Mouse (Mus musculus) heart, embryonic 11.5 days (tissue): ENCODE results near the gene Arid5b. TPM values are rescaled to one million over a fixed set of nuclear protein-coding genes. Genes with fewer than 3 reads are reported as not detected.

Source experiments
- ATAC-seq: fragments of 200-750 bp; cut with Nextera tagmentation; replicated peaks from 2 replicates; pipeline ENCODE4 v1.8.0; 2017; ENCODE audit warnings: moderate library complexity; ENCODE audit not compliant: insufficient number of reproducible peaks, low FRiP score, low TSS enrichment
- H3K27ac ChIP-seq: fragments of 300-500 bp; sonication (generic); 2 replicates; pipeline ENCODE4 v1.5.1; 2014; ENCODE audit warnings: mild to moderate bottlenecking, low read depth, low read length
- H3K27me3 ChIP-seq: fragments of 300-500 bp; sonication (generic); 2 replicates; pipeline ENCODE4 v1.6.1; 2014; ENCODE audit warnings: mild to moderate bottlenecking, low read length, mixed read lengths; ENCODE audit not compliant: control insufficient read depth, insufficient read depth
- H3K36me3 ChIP-seq: fragments of 300-500 bp; sonication (generic); 2 replicates; pipeline ENCODE4 v1.6.1; 2014; ENCODE audit warnings: mild to moderate bottlenecking, low read length, moderate library complexity, mixed read lengths; ENCODE audit not compliant: control insufficient read depth, insufficient read depth
- H3K4me1 ChIP-seq: fragments of 300-500 bp; sonication (generic); 2 replicates; pipeline ENCODE4 v1.6.1; 2014; ENCODE audit warnings: low read length; ENCODE audit not compliant: control insufficient read depth, insufficient read depth
- H3K4me2 ChIP-seq: fragments of 300-500 bp; sonication (generic); 2 replicates; pipeline ENCODE4 v1.6.1; 2014; ENCODE audit warnings: mild to moderate bottlenecking, moderate library complexity
- H3K4me3 ChIP-seq: fragments of 300-500 bp; sonication (generic); 2 replicates; pipeline ENCODE4 v1.5.1; 2014; ENCODE audit warnings: low read depth, low read length
- H3K9ac ChIP-seq: fragments of 300-500 bp; sonication (generic); 2 replicates; pipeline ENCODE4 v1.6.1; 2014; ENCODE audit warnings: mild to moderate bottlenecking, low read depth, low read length, moderate library complexity
- H3K9me3 ChIP-seq: fragments of 300-500 bp; sonication (generic); replicated peaks from 2 replicates; pipeline ENCODE4 v1.6.1; 2016; ENCODE audit warnings: low read length; ENCODE audit not compliant: control insufficient read depth
- WGBS: fragments of 180-500 bp; shearing (Covaris S2); extraction: QIAGEN DNeasy Blood & Tissue Kit; methylation state at CpG from one replicate; pipeline ENCODE4 v1.1.7; 2014; ENCODE audit not compliant: insufficient replicate concordance; 5-methylcytosine and 5-hydroxymethylcytosine counted together
- polyA plus RNA-seq: library from polyadenylated mRNA; unstranded; fragments of >200 nt; fragmentation: Nextera tagmentation; extraction: Ambion mirVana; gene quantifications from 2 replicates; pipeline ENCODE4 v1.2.1, GENCODE M21; 2014

Gene Arid5b
- polyA plus RNA-seq, 1 experiment from 2014 or later, result 21.1 TPM

DNA sequence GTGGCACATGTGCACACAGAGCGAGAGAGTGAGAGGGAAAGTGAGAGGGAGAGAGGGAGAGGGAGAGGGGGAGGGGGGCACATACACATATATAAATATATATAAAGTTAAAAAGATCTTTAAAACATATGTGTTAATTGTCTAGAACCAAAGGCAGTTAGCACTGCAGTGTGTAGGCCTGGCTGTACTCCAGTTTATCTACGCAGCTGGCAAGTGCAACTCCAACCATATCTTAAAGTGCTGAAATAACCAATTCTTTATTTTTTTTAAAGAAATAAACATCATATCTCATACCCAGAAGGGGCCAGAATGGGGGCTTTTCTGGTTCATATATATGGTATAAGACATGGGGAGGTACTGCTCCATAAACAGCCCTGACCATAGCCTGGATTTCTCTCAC, 114.4 kb downstream of the Arid5b start:
- H3K4me3 ChIP-seq, result no peak overlapping the region
- WGBS, result 88% methylated on average over 2 of the region's 2 CpGs
- H3K27me3 ChIP-seq, result no peaks in the 10 kb centered on the region
- peaks cover 25% of the 10 kb centered on the region for H3K4me1 ChIP-seq
- H3K9ac ChIP-seq, result no peak overlapping the region
- no peak for ATAC-seq
- no peak overlapping the region for H3K27ac ChIP-seq
- no peaks in the 10 kb centered on the region for H3K9me3 ChIP-seq
- H3K36me3 ChIP-seq, result no peaks in the 10 kb centered on the region
- H3K4me2 ChIP-seq, result no peak overlapping the region

DNA sequence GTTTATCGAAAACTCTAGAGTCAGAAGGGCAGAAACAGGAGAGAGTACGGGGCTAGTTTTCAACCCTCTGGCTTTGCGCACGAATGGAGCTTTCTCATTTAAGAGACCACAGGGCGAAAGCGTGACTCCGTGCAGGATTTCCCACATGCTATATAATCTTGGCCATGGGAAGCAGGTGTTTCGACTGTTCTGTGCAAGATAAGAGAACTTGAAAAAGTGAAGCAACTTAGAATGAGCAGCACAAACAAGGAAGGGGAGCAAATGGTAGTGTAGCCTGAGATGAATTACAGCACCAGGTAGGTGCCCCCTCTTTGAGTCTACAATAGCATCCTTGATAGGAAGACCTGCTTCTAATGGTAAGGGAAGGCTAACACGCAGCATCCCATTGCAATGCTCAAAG, 118.8 kb downstream of the Arid5b start:
- Histone ChIP-seq H3K27me3 (no peaks in the 10 kb centered on the region), H3K4me1 (peaks cover 10% of the 10 kb centered on the region; the same call in 1 of the 2 replicates), H3K9ac (no peak overlapping the region), H3K27ac (no peak overlapping the region), H3K9me3 (no peaks in the 10 kb centered on the region), H3K4me3 (no peak overlapping the region), H3K36me3 (no peaks in the 10 kb centered on the region), H3K4me2 (no peak overlapping the region)
- 82% methylated on average over 9 of the region's 9 CpGs for WGBS
- no peak for ATAC-seq

DNA sequence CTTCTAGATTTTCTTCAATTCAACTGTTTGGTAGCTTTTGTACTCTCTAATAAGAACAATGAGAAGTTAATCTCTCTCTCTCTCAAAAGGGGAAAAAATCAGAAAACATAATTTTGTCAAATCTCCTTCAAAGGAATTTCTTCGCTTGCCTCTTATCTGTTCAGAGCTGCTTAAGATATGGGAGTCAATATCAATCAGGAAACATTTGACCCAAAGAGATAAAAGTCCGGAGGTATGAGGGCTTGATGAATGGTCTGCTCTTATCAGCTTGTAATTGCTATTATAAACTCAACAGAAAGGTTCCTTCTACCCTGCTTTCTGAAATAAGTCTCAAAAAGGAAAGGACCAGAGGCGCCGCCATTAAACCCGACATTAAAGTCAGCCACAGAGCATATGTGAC, 120.0 kb downstream of the Arid5b start:
- 26% methylated on average over 5 of the region's 5 CpGs for WGBS
- Histone ChIP-seq H3K9ac (no peak overlapping the region), H3K4me3 (no peak overlapping the region), H3K4me1 (peaks cover 10% of the 10 kb centered on the region; the same call in 1 of the 2 replicates), H3K27ac (peak overlapping the region; percentile 22; the same call in 1 of the 2 replicates), H3K9me3 (no peaks in the 10 kb centered on the region), H3K27me3 (no peaks in the 10 kb centered on the region), H3K4me2 (no peak overlapping the region), H3K36me3 (no peaks in the 10 kb centered on the region)
- no peak for ATAC-seq

DNA sequence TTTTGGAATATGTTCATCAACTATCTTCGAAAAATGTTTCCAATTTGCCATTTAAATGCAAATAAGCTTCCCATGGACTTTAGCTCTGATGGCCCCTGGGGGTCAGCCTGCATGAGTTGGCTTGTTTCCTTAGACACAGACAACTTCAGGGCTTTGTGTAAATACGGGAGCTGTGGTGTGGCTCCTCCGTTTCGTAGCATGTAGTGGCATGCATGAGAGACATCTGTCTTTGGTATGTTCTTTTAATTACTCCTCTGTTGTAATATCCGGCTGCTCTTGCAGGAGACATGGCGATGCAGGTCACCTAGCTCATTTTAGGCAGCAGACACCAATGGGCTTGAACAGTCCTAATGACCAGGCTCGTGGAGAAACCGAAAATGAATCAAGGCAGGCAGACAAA, 121.0 kb downstream of the Arid5b start:
- Histone ChIP-seq H3K4me2 (no peak overlapping the region), H3K4me1 (peaks cover 10% of the 10 kb centered on the region; the same call in 1 of the 2 replicates), H3K27ac (no peak overlapping the region), H3K27me3 (no peaks in the 10 kb centered on the region), H3K9me3 (no peaks in the 10 kb centered on the region), H3K4me3 (no peak overlapping the region), H3K36me3 (no peaks in the 10 kb centered on the region), H3K9ac (no peak overlapping the region)
- whole genome bisulfite sequencing, result 76% methylated on average over 8 of the region's 8 CpGs
- no peak for ATAC-seq

DNA sequence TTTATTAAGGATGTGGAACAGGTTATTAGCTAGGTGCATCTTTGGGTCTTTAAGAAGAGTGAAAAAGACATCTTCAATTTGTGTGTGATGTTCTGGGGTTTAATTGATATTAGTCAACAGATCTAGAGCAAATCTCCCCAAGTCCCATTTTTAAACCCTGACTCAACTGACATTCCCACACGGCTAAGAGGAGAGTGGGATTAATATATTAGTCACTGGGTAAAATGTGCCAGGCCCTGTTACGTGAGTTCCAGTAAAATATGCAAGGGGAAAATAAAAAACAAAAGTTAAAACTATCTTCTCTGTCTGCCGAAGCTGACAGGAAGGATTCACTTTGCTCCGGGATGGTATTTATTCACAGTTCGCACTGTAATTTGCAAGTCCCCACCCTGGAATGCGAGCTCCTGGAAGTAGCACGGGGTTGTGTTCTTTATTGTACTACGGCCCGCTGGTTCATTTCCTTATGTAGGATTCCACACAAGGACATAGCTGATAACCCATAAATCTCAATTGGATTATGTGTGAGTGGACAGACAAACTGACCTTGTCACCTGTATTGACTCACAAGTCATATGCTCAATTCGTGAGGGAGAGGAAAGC, 121.8 kb downstream of the Arid5b start:
- 54% methylated on average over 10 of the region's 10 CpGs for WGBS
- peaks cover 3% of the 10 kb centered on the region; the same call in 1 of the 2 replicates for H3K9me3 ChIP-seq
- H3K4me1 ChIP-seq, result peaks cover 10% of the 10 kb centered on the region; the same call in 1 of the 2 replicates
- no peak overlapping the region for H3K27ac ChIP-seq
- H3K27me3 ChIP-seq, result no peaks in the 10 kb centered on the region
- no peak overlapping the region for H3K4me3 ChIP-seq
- no peak overlapping the region for H3K4me2 ChIP-seq
- no peak for ATAC-seq
- no peaks in the 10 kb centered on the region; the same call in 1 of the 2 replicates for H3K36me3 ChIP-seq
- no peak overlapping the region for H3K9ac ChIP-seq

DNA sequence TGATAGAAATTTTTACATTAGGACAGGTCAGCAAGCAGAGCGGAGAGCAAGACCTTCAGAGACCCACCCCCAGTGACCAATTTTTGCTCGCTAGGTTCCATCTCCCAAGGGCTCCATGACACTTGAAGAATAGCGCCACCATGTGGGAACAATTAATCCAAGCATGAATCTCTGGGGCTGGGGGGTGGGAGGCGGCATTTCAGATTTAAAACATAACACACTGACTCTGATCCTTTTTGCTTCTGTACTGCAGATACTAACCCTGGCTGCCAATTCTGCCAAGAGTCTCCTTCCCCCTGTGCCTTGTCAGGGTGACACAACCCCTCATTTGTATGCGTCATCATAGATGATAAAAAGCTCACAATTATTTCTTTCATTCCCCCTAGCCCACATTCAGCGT, 122.4 kb downstream of the Arid5b start:
- Histone ChIP-seq H3K4me1 (peaks cover 10% of the 10 kb centered on the region; the same call in 1 of the 2 replicates), H3K9me3 (peaks cover 4% of the 10 kb centered on the region; the same call in 1 of the 2 replicates), H3K4me2 (no peak overlapping the region), H3K27me3 (no peaks in the 10 kb centered on the region), H3K36me3 (no peaks in the 10 kb centered on the region; the same call in 1 of the 2 replicates), H3K27ac (no peak overlapping the region), H3K4me3 (no peak overlapping the region), H3K9ac (no peak overlapping the region)
- 63% methylated on average over 6 of the region's 6 CpGs for WGBS
- ATAC-seq, result no peak

DNA sequence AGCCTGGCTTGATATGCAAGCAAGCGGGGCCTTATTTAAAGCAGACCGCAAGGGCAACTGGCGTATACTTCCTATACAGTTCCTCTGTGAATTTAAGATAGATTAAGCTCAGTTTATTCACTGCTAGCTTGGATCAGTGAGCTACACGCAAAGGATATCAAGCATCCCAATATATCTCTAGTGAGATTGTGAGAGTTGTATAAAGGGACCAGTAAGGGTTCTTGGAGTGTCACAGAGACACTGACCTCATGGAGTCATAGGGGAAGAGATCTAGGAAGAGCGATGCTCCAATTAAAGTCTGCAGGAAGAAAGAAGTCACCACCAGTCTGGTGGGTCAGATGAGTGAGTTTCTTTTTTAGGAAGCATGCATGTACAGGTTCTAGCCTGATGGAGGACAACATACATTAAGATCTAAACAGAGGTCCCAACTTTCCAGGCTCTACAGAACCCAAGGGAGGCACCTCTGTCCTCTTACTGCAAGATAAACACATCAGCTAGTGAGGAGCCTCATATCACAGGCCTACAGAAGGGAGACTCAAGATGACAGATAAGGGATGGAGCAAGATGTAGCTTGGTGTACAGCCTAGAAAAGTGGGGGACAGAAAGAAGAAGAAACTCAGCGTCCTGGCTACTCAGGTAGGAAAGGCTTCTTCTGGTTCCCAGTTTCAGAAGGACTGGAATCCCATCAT, 123.0 kb downstream of the Arid5b start:
- Histone ChIP-seq H3K4me2 (no peak overlapping the region), H3K36me3 (no peaks in the 10 kb centered on the region; the same call in 1 of the 2 replicates), H3K9ac (no peak overlapping the region), H3K27ac (no peak overlapping the region), H3K9me3 (peaks cover 4% of the 10 kb centered on the region; the same call in 1 of the 2 replicates), H3K27me3 (no peaks in the 10 kb centered on the region), H3K4me1 (peaks cover 10% of the 10 kb centered on the region; the same call in 1 of the 2 replicates), H3K4me3 (no peak overlapping the region)
- WGBS, result 82% methylated on average over 6 of the region's 6 CpGs
- ATAC-seq, result peak; percentile 74

DNA sequence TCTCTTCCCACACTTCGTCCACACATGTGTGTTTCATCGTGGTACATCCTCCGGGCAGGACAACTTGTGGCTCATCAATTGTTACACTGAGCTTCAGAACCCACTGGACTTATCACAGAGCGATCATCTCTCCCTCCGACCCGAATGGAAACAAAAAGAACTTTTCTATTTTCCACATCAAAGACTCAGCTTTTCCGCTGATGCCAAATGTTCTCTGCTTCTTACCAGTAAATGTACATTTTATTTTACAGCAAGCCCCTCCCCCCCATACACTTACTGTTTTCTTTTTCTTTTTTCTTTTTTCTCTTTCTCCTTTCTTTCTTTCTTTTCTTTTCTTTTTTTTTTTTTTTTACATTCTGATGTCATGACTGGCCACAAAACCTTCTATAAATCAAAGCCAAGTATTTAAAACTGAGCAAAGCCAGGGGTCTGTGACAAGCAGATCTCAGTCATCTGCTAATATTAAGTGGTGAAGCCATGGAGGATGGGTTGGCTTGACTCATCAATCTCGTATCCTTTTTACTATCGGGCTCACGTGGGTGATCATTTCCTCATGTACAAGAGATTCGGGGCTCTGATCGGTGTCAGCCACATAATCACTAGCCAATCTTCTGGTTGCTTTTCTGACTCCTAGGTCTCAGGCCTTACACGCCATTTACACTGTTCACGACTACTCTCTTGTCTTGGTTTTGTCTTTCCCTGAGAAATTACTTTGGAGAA, 124.3 kb downstream of the Arid5b start:
- H3K27ac ChIP-seq, result no peak overlapping the region
- H3K36me3 ChIP-seq, result no peaks in the 10 kb centered on the region; the same call in 1 of the 2 replicates
- H3K9me3 ChIP-seq, result peaks cover 4% of the 10 kb centered on the region; the same call in 1 of the 2 replicates
- no peak for ATAC-seq
- WGBS, result 86% methylated on average over 14 of the region's 14 CpGs
- H3K9ac ChIP-seq, result no peak overlapping the region
- peaks cover 10% of the 10 kb centered on the region; the same call in 1 of the 2 replicates for H3K4me1 ChIP-seq
- no peaks in the 10 kb centered on the region for H3K27me3 ChIP-seq
- H3K4me3 ChIP-seq, result no peak overlapping the region
- no peak overlapping the region for H3K4me2 ChIP-seq
